Mouse (Mus musculus) kidney, adult 2 months (tissue): Measurements from ENCODE around the gene Cmtm7. TPM values are rescaled to one million over a fixed set of nuclear protein-coding genes. Genes with fewer than 3 reads are reported as not detected.

ENCODE experiments used
- DNase-seq: peaks from one replicate; pipeline ENCODE4 v3.0.0; 2021
- H3K27ac ChIP-seq: fragments of 200-500 bp; 2 replicates; pipeline ENCODE4 v1.5.1; 2012; ENCODE audit warnings: low read depth, low read length, control low read depth, inconsistent platforms; ENCODE audit not compliant: insufficient read depth
- H3K27me3 ChIP-seq: fragments of 200-500 bp; replicated peaks from 2 replicates; pipeline ENCODE4 v1.6.1; 2012; ENCODE audit warnings: mild to moderate bottlenecking, moderate library complexity, low read length, inconsistent platforms; ENCODE audit not compliant: control insufficient read depth, insufficient read depth
- H3K36me3 ChIP-seq: fragments of 200-500 bp; 2 replicates; pipeline ENCODE4 v1.6.1; 2012; ENCODE audit warnings: mild to moderate bottlenecking, moderate library complexity, low read length, inconsistent platforms; ENCODE audit not compliant: control insufficient read depth, insufficient read depth
- H3K4me1 ChIP-seq: fragments of 200-500 bp; 2 replicates; pipeline ENCODE4 v1.6.1; 2011; ENCODE audit warnings: low read length; ENCODE audit not compliant: control insufficient read depth, insufficient read depth
- H3K4me3 ChIP-seq: fragments of 200-500 bp; 2 replicates; pipeline ENCODE4 v1.5.1; 2011; ENCODE audit warnings: mild to moderate bottlenecking, low read depth, low read length, control low read depth; ENCODE audit not compliant: insufficient read depth
- CTCF ChIP-seq: fragments of 200-500 bp; conservative IDR thresholded peaks from 2 replicates; pipeline ENCODE4 v1.5.1; 2011; ENCODE audit warnings: low read depth, mild to moderate bottlenecking, control low read depth, low read length, moderate library complexity, mixed read lengths; ENCODE audit not compliant: insufficient read depth, insufficient read length
- POLR2A ChIP-seq: fragments of 200-500 bp; IDR thresholded peaks from one replicate; pipeline ENCODE4 v1.6.1; 2011; ENCODE audit warnings: low read depth, low read length, control low read depth
- WGBS: fragments of 180-500 bp; shearing (Covaris S2); methylation state at CpG from one replicate; pipeline ENCODE4 v1.1.7; 2018; 5-methylcytosine and 5-hydroxymethylcytosine counted together
- polyA plus RNA-seq: library from polyadenylated mRNA; depleted of rRNA; stranded (reverse); fragments of >200 nt; gene quantifications from 2 replicates; pipeline ENCODE4 v1.2.3, GENCODE M21; 2012

Gene Cmtm7
- polyA plus RNA-seq, 1 experiment: 58.2 TPM

GRCm38 (mm10) chr9:114785432-114786125 is 3.9 kb upstream of the Cmtm7 start:
- peak; percentile 36 for DNase-seq
- H3K4me1 ChIP-seq: no peaks in the 10 kb centered on the region
- no peaks in the 10 kb centered on the region for H3K36me3 ChIP-seq
- 31% methylated on average over 16 of the region's 16 CpGs for WGBS
- H3K27me3 ChIP-seq: no peaks in the 10 kb centered on the region
- no peak overlapping the region for H3K4me3 ChIP-seq
- H3K27ac ChIP-seq: no peak overlapping the region
- TF ChIP-seq CTCF (no peak), POLR2A (no peak)

- H3K4me3 ChIP-seq: peak overlapping the region; percentile 48
- TF ChIP-seq CTCF (no peak), POLR2A (no peak)
- WGBS: 7% methylated on average over 38 of the region's 38 CpGs
- H3K27me3 ChIP-seq: no peaks in the 10 kb centered on the region
- peak; percentile 36 for DNase-seq
- H3K27ac ChIP-seq: peak overlapping the region; percentile 12
- H3K4me1 ChIP-seq: 0 out of 2 replicates have a peak, but pooled peaks cover 3% of the 10 kb centered on the region
- H3K36me3 ChIP-seq: no peaks in the 10 kb centered on the region
Observed at GRCm38 (mm10) chr9:114780746-114781525, 720 bp downstream of the Cmtm7 start.

- H3K4me1 ChIP-seq: 0 out of 2 replicates have a peak, but pooled peaks cover 3% of the 10 kb centered on the region
- H3K4me3 ChIP-seq: no peak overlapping the region
- no peaks in the 10 kb centered on the region for H3K27me3 ChIP-seq
- DNase-seq: no peak
- H3K36me3 ChIP-seq: no peaks in the 10 kb centered on the region
- no peak overlapping the region for H3K27ac ChIP-seq
- WGBS: 70% methylated on average over 23 of the region's 23 CpGs
- no peak for TF ChIP-seq POLR2A
- TF ChIP-seq CTCF: no peak
Observed at GRCm38 (mm10) chr9:114779984-114780745, 1.5 kb downstream of the Cmtm7 start.

- WGBS: 75% methylated on average over 7 of the region's 7 CpGs
- H3K27me3 ChIP-seq: no peaks in the 10 kb centered on the region
- 0 out of 2 replicates have a peak, but pooled peaks cover 3% of the 10 kb centered on the region for H3K4me1 ChIP-seq
Observed at GRCm38 (mm10) chr9:114778877-114779276, 2.8 kb downstream of the Cmtm7 start.

GRCm38 (mm10) chr9:114778047-114778390 is 3.6 kb downstream of the Cmtm7 start:
- 67% methylated on average over 7 of the region's 7 CpGs for WGBS
- 0 out of 2 replicates have a peak, but pooled peaks cover 3% of the 10 kb centered on the region for H3K4me1 ChIP-seq
- no peak overlapping the region for H3K27ac ChIP-seq
- H3K27me3 ChIP-seq: no peaks in the 10 kb centered on the region
- no peaks in the 10 kb centered on the region for H3K36me3 ChIP-seq
- DNase-seq: no peak
- H3K4me3 ChIP-seq: no peak overlapping the region
- no peak for TF ChIP-seq POLR2A
- TF ChIP-seq CTCF: no peak

More at GRCm38 (mm10) chr9:114778877-114779276, 2.8 kb downstream of the Cmtm7 start:
- DNase-seq: no peak
- no peaks in the 10 kb centered on the region for H3K36me3 ChIP-seq
- H3K27ac ChIP-seq: no peak overlapping the region
- H3K4me3 ChIP-seq: no peak overlapping the region
- TF ChIP-seq CTCF (no peak), POLR2A (no peak)

- Histone ChIP-seq H3K36me3 (no peaks in the 10 kb centered on the region), H3K27ac (no peak overlapping the region), H3K27me3 (no peaks in the 10 kb centered on the region), H3K4me1 (0 out of 2 replicates have a peak, but pooled peaks cover 3% of the 10 kb centered on the region), H3K4me3 (no peak overlapping the region)
- DNase-seq: no peak
- WGBS: 68% methylated on average over 6 of the region's 6 CpGs
- TF ChIP-seq POLR2A (no peak), CTCF (no peak)
Observed at GRCm38 (mm10) chr9:114777178-114778046, 4.2 kb downstream of the Cmtm7 start.
